Mouse (Mus musculus): ENCODE results near the gene Zik1.

GRCm38 (mm10) chr7:10495578-10495977 lies 384 bp upstream of the Zik1 start:
- TF ChIP-seq CTCF (conservative IDR thresholded peaks at IDR 0.05; ENCODE audit: insufficient read depth, insufficient read length, low read depth, low read length), result no peak
- TF ChIP-seq POLR2A (IDR thresholded peaks at IDR 0.05; ENCODE audit: low read depth, low read length), result no peak

Data from kidney, adult 2 months (tissue).